11 mouse cellular contexts compared by ENCODE assay signal in genomic region chr6:119661081-119661493, GRCm38 (mm10).
DNase-seq lines count a peak whose midpoint lies in the region; ATAC-seq and TF ChIP-seq lines count a peak whose summit lies in the region.
"Had no signal": no experiment of that assay in that cellular context is flagged by ENCODE, and none has a peak within 500 bp of the region (broad histone marks: within the 10 kb centered on the region; RNA-seq: fewer than 3 reads in every experiment).

No protein-coding gene starts in this region.

- WGBS in heart, adult 2 months: 42% methylated on average over 3 of the region's 3 CpGs

- no peak overlapping the region for H3K27ac ChIP-seq in heart, adult 2 months

- H3K36me3 ChIP-seq in heart, adult 2 months (ENCODE audit: control insufficient read depth, insufficient read depth, low read length): no peaks in the 10 kb centered on the region

- no peaks in the 10 kb centered on the region for H3K79me2 ChIP-seq in heart, adult 2 months (replicated peaks; ENCODE audit: control insufficient read depth, insufficient read depth, low read length)

- TF ChIP-seq CTCF in heart, adult 2 months (IDR thresholded peaks at IDR 0.05): no peak

- intact Hi-C loops in heart, adult 2 months (cut with DNase I): no loop called here

- H3K4me3 ChIP-seq in heart, adult 2 months: no peak overlapping the region

- no peaks in the 10 kb centered on the region for H3K27me3 ChIP-seq in heart, adult 2 months (ENCODE audit: control insufficient read depth, insufficient read depth, low read length)
- H3K27me3 ChIP-seq: CH12.LX had no signal

- DNase-seq in heart, postnatal 4 days: peak; percentile 10
- DNase-seq in heart, adult 2 months: no peak
- peak; percentile 88 for DNase-seq in brain, adult 2 months (ENCODE audit: low read depth, low spot score)
- peak; percentile 62 to 66 for DNase-seq in cerebellum, adult 18-20 months
- peak; percentile 41 for DNase-seq in forelimb bud, embryonic 11.5 days (ENCODE audit: low read depth, low spot score)
- no peak for DNase-seq in layer of hippocampus, postnatal 25 days (ENCODE audit: extremely low spot score in 1 of 2, low spot score in 1 of 2)
- DNase-seq in embryo, embryonic 11 days: no peak

- no peak for TF ChIP-seq POLR2A in heart, adult 2 months (IDR thresholded peaks at IDR 0.05; ENCODE audit: insufficient read depth, low read depth, low read length)

- TF ChIP-seq EP300 in heart, adult 2 months (IDR thresholded peaks at IDR 0.05; ENCODE audit: insufficient read depth, low read depth, low read length): no peak

- H3K9ac ChIP-seq in heart, adult 2 months (ENCODE audit: low read depth, low read length): no peak overlapping the region

- ATAC-seq in erythroid progenitor cell, adult 5-6 weeks (replicated peaks; ENCODE audit: low FRiP score, poor library complexity, severe bottlenecking): no peak
- ATAC-seq: hindbrain, embryonic 16.5 days; midbrain, embryonic 16.5 days had no signal

- H3K4me1 ChIP-seq in heart, adult 2 months (ENCODE audit: control insufficient read depth, insufficient read depth, low read length): peaks cover 7% of the 10 kb centered on the region

Comparison
In these comparisons a context has a peak if more than half of its experiments do, and no peak if none do; other contexts are left out.
1. DNase-seq: peak in heart, postnatal 4 days (single experiment), brain, adult 2 months (single experiment), cerebellum, adult 18-20 months (2 of 2) and forelimb bud, embryonic 11.5 days (single experiment); none in heart, adult 2 months (0 of 2), layer of hippocampus, postnatal 25 days (0 of 2) and embryo, embryonic 11 days (single experiment).